Mouse (Mus musculus) cerebellum, postnatal 10 days (tissue): ENCODE measurements around the gene Sez6l.
A peak's percentile ranks its signal among the peaks of the same experiment; 100 is the strongest.

ENCODE experiments used
- DNase-seq, 2 experiments: peaks; one replicate each; pipeline ENCODE4 v3.0.0; 2021; ENCODE audit warnings: mixed read lengths in 2 of 2

Sez6l gene

DNA sequence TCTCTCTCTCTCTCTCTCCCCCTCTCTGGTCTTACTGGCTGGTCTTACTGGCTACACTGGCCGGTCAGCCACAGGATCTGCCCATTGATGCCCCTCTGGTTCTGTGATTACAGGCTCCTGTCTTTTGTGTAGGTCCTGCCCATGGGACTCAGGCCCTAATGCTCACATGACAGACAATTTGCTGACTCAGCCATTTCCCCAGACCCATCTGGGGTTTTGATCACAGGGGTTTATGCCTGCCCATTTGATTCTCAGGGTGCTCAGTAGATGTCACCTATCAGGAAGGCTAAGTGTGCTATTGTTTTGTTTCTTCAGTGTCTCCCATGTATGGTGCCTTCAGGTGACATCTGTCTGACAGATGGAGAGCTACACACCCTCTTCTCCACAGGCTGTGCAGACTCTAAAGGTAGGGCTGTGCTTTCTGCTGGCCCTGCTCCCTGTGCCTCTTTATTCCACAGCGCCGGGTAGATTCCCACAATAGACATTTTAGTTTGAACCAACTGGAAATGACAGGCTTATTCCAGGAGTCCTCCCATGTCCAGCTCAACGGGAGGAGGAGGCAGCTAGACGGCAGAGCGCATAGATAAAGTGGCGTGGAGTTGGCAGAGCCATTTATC, 80.1 kb downstream of the Sez6l start:
- peak in 1 of 2 experiments; percentile 33 for DNase-seq

DNA sequence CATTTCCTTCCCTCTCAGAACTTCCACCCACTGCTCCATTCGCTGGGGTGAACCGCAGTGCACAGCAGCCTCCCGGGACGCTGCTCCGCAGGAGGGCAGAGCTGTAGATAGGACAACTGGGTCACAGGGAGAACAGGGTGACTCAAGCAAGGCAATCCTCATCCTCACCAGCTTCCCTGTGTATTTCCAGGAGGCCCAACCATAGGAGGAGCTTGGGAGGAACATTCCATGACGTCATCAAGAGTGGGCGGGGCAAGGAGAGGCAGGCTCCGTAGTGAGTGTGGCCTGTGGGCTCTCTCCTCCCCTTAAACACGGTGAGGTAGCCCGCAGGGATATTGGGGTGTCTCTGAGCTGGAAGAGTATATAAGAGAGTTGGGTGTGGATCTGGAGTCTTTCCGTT, 83.5 kb downstream of the Sez6l start:
- peak; percentile 68 to 73 for DNase-seq

DNA sequence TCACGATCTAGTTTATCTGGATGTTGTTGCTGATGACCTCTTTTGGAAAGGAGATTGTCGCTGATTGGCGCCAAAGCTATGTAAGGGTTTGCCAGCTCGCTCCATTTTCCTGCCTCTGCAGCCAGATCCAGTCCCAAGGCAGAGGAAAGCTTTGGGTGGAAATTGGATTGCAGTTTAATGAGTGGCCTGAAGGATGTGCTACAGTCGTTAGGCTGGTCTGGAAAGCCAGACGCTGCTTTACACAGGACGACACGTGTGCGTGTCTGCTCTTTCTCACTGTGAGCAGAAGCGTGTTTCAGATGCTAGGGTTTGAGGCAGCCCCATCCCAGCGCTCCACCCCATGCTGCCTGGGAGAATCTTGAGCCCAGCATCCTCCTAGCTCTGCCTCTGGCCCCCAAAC, 85.5 kb downstream of the Sez6l start:
- DNase-seq: peak; percentile 46 to 65

DNA sequence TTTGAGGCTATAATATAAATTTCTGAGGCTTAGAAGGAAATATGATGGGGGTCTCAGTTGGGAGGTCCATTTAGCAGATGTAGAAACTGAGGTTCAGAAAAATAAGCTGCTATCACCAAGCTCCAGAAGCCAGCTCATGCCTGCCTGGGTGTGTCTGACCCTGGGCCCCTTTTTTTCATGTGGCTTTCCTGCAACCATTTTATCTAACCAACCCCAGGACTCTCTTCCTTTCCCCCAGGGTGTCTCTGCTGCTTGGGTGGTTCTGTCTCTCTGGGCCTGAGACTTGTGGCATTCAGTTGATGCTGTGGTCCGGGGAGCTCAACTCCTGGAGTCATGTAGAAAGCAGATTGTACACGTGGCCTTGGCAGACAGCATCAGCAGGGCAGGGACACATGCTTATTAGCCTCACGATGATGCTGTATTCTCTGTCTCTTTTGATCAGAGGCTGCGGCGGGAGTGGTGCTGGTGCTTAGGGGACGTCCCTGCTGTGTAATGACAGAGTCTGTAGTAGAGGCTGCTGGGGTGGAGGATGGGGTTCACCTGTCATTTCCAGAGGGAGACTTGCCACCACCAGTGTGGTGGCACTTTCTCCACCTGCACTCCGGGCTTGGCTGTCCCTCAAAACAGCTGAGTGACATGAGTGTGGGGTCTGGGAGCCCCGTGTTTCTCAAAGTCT, 88.7 kb downstream of the Sez6l start:
- DNase-seq: no peak

DNA sequence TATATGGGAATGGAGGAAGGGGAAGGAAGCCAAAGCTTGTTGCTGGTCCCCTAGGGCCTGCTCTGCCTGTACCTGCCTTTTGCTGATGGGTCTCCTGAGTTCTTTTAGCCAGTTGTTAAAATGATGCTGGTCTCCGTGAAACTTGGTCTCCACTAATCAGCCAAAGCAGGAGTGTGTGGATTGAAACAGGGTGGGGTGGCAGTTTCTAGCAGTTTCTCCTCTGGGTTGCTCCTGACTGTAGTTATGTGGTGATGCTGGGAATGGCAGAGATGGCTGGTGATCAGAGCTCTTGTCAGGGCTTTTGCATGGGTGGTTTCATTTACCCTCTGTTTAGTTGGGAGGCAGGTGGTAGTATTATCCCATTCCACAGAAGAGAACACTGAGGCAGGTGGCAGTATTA, 89.5 kb downstream of the Sez6l start:
- DNase-seq: no peak

DNA sequence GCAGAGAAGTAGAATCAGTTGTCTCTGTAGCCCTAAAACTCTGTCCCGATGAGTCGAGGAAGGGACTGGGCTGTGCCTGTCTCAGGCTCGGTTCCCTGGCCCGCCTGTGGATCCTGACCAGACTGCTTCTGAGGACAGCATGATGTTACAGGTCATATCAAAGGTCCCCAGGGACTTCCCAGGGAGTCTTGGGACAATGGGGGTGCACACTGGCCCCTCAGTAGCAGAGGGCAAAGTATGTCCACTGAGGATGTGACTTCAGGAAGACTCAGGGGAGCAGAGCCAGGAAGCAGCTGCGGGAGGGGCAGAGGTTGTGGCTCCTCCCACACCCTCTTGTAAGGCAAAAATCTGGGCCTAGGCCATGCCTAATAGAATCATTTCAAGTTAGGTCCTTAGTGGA, 90.6 kb downstream of the Sez6l start:
- no peak for DNase-seq

DNA sequence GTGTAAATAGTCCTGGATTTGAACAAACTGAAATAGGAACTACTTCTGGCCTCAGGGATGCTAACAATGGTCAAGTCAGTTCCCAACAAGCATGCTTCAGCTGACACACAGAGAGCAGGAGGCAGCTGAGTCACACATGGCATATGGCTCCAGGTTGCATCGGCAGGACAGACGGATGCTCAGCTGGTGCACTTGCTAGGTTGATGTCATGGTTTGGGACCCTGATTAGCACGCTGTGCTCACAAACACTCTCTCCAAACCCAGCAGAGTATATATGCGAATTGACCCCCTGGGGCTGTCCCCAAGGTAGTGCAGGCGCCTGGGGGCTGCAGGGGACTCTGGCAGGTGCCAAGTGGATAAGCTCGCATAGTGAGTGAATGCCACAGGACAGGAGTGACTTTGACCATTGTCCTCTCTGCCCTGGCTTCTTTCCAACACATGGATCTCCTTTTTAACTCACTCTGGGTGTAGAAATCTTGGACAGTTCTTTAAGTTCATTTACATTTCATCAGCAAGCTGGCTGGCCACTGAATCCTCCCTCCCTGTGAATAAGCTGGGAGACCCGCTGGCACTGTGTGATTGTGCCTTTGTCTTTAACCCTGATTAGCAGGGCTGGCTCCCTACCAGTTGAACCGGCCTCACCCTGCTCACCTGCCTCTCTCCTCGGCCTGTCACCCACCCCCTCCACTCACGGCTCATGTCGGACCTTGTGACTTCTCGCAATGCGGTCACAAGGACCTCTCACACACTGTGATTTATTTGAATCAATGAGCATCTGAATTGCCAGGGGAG, 91.9 kb downstream of the Sez6l start:
- DNase-seq: peak; percentile 81 to 85

DNA sequence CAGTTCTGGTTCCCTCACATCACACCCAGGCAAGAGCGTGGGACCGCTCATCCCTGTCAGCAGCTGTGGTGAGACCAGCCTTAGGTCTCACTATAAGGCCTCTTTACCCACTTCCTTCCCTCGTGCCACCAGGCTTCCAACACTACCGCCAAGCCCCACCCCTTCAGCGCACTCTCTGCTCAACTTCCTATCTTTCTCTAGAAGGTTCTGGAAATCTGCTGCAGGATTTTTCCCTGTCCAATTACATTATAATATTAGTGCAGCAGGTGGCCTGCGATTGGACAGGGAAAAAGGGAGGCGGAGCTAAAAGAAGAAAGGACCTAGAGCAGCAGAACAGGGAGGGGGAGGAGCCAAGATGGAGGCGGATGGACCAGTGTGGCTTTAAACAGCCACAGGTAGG, 94.0 kb downstream of the Sez6l start:
- DNase-seq: no peak

DNA sequence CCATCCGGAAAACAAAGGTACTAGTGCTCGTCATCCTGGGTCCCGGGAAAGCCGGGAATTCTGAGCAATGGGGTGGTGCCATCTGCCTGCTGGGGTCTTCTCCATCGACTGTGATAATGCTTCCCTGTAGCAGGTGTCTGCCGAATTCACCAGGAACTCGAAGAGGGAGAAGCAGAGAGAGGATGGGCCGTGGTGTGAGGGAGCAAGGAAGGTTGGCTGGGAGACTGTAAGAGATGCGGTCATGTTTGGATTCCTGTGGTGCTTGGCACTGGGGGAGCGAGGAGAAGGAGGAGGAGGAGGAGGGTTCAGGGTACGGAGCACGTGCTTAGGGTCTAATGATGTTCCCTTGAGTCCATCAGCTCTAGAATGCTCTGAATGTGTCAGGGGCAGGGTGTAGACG, 94.4 kb downstream of the Sez6l start:
- peak; percentile 36 to 41 for DNase-seq

DNA sequence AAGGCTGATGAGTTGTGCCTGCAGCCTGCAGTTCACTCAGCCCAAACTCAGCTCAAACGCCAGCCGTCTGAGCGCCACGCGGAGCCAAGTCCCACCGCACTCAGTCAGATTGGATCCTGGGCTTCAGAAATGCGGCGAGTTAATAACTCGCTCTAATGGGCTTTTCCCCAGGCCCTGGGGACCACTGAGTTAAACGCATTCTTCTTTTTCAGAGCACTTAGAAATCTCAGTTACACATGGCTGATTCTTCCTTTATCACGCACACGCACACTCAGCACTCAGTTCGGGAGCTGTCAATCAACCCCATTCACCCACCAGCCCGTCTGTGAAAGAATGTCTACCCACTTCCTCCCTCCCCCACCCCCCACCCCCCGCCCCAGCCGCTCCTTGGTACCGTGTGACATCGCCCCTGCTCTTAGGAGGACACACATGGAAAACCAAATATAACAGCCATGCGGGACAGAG, 95.0 kb downstream of the Sez6l start:
- DNase-seq: peak in 1 of 2 experiments; percentile 41

DNA sequence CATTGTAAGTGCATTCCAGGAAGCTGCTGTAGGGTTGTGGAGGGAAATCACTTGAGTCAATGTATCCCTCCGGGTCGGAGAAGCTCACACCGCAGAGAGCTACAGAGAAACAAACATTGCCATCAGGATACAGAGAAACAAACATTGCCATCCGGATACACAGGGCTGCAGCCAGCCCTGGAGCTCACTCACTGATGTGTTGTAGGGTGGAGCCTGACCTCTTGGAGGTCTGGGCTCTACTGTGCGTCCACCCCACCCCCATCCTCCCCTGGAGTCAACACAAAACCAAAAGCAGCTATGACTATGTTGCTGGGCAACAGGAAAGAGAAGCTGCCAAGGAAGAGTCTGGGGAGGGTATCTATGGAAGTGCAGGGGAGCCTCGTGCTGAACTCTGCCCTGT, 103.5 kb downstream of the Sez6l start:
- DNase-seq: no peak

DNA sequence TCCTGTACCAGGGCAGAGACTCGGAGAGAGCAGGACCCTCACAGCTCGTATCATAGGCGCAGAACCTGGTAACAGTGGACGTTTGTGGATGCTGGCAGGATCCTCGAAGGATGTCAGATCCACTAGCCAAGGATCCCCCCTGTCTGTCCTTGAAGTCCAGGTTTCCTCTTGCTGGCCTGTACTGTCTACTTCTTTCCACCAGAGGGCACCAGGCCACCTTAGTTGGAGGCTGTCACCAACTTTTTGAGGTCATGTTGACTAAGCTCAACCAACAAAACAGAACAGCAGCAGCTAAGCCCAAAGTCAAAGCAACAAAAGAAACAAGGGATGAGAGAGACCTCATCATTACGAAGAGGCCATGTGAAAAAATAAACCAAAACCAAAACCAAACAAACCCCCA, 106.8 kb downstream of the Sez6l start:
- DNase-seq: peak; percentile 87 to 88

DNA sequence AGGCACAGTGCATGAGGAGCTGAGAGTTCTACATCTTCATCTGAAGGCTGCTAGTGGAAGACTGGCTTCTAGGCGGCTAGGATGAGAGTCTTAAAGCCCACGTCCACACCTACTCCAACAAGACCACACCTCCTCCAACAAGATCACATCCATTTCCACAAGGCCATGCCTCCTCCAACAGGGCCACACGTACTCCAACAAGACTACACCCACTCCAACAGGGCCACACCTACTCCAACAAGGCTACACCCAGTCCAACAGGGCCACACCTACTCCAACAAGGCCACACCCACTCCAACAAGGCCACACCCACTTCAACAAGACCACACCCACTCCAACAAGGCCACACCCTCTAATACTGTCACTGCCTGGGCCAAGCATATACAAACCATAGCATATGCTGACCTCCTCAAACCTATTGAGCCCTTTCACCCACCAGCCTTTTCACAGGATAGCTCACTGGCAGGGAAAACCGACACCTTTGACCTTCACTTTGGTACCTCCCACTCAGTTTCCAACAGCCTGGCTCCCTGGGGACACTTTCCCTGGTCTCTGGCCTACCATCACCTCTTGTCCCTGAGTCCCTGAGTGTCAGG, 107.9 kb downstream of the Sez6l start:
- no peak for DNase-seq

DNA sequence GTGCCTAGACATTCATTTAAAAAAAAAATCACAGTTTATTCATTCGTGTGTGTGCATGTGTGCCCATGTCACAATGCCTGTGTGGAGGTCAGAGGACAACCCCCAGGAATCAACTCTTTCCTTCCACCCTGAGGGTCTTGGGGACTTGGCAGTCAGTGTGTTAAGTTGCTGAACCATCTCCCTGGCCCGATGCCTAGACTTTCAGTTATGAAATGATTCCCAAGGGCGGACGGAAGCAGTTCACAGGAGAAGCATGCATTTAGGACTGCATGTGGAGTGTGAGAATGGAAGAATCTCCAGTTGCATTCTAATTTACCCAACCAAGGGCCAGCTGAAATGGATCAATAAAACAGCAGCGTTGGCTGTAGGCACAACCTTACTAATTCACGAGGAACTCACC, 110.7 kb downstream of the Sez6l start:
- DNase-seq: peak; percentile 50 to 59

DNA sequence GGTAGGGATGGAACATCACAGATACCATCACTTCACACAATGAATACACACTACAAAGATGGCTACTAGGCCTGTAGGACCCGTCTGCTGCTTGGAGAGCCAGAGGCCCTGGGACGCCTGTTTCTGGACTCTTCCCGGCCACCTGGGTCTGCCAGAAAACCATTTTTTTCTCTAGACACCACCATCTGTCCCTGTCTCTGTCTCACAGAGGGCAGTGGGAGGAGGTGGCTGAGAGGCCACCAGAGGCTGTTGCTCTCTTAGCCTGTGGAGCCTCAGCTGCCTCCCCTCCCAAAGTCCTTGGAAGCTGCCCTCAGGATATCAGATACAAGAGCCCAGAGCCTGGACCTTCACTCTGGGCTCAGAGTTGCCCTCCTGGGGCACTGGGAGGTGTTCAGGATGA, 117.1 kb downstream of the Sez6l start:
- DNase-seq: peak; percentile 70 to 77

DNA sequence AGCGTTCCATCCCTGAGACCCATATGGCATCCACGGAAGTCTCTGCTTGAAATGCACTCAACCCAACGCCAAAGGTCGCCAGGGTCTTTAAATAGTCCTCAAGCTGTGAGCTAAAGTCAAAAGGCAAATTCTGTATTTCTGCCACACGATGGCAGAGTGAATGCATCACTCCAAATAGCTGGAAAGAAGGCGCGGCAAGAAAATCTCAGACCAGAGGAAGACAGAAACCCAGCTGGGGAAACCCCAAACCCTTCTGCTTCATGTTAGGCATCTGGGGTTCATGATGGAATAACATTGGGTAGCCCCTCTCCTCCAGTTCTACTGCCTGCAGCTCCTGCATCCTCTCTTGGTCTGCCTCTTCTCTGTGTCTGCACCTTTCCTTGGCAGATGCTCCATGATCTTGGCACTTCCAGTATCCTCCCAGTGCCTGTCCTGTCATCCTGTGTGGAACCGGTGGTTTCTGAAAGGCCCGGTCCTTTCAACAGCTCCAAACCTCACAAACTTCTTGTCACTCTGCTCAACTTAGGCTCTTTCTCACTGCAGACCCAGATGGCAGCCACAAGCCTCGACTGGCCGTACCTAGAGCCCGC, 121.9 kb downstream of the Sez6l start:
- peak; percentile 60 to 61 for DNase-seq

DNA sequence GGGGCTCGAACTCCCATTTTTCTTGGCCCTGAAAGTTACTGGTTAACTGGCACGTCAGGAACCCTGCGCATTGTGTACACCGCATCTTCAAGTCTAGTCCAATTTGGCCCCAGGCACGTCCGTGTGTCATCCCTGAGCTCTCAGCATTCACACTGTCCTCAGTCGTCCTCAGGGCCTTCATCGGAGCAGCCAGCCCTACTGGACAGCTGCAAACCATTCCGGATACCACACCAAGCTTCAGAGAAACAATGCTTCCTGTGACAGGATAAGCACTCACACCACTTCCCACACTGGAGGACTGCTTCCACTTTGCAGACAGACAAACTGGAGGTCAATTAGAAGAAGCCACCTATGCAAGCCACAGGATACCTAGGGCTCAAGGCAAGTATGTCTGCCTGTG, 123.9 kb downstream of the Sez6l start:
- DNase-seq: no peak

DNA sequence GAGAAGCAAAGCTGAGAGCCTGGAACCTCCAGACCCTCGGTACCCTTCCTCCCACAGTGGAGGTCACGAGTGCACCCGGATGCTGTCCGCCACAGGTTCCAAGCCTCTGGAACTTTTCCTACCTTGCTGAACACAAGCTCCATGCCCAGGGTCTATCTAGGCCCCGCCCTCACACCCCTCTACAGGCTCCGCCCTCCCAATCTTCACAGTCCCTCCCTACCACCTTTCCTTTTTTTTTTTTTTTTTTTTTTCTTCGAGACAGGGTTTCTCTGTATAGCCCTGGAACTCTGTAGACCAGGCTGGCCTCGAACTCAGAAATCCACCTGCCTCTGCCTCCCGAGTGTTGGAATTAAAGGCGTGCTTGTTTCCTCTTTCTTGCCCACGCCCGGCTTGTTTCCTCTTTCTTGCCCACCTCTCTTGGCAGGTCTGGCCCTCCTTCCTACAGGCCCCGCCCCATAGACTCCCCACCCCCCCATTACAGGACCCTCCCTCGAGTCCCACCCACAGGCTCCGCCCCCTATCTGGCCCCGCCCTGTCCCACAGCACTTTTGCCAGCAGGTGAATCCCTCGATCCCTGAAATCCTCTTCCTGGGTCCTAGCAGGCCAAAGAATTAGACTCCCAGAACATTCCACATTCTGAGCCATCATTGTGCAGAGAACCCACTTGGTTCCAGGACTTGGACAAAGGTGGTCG, 128.1 kb downstream of the Sez6l start, which contains the start of gene Gm6588:
Gene Gm6588 (plus strand): TSS at position 680 of the 694 bp plus-strand sequence.
- no peak for DNase-seq

DNA sequence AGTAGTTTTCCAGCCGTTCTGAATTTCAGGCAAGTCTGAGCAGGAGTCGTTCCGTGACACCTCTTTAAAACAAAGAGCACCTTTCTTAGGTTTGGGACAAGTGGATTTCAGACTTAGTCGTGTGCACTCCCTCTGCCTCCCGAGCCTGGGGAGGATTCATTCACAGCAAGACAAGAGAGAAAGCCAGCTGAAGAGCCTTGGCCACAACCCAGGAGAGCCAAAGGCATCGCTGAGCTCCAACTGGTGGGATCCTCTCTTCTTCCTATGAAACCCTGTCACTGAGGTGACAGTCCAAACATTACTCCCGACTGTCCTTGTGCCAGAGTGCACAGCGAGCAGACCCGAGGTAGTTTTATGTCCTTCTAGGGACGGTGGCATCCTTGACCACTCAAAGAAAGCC, 138.4 kb downstream of the Sez6l start:
- DNase-seq: peak in 1 of 2 experiments; percentile 58

DNA sequence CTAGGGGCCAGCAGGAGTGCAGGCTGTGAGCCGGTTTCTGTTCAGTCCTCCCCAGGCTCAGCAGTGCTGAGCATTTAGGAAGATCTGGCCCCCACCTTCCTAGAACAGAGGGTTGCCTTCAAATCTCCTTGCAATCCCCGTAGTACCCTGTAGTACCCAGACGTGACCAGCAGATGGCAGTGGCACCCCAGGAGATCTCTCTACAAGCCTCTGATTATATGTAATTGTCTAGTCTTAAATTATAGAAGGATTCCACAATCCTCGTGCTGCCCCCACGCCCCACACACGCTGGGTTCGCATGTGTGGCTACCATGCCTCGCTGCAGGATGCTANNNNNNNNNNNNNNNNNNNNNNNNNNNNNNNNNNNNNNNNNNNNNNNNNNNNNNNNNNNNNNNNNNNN, 144.0 kb downstream of the Sez6l start:
- DNase-seq: peak; percentile 91 to 93

DNA sequence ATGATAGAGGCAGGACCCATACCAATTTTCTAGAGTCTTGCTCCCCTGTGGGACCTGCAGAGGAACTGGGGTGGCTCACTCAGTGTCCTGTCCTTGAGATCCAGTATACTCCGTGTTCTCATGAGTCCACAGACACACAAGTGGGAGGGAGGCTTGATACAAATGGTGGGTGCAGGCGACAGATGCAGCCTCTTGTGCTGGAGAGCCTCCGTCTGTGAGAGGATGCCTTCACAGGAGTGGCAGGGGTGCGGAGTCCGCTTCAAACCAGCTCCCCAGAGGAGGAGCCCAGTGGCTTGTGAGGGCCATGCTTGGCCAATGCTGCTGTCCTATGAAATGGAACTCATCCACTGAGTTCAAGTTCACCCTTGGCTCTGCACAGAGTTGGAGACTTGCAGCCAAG, 145.0 kb downstream of the Sez6l start:
- no peak for DNase-seq

DNA sequence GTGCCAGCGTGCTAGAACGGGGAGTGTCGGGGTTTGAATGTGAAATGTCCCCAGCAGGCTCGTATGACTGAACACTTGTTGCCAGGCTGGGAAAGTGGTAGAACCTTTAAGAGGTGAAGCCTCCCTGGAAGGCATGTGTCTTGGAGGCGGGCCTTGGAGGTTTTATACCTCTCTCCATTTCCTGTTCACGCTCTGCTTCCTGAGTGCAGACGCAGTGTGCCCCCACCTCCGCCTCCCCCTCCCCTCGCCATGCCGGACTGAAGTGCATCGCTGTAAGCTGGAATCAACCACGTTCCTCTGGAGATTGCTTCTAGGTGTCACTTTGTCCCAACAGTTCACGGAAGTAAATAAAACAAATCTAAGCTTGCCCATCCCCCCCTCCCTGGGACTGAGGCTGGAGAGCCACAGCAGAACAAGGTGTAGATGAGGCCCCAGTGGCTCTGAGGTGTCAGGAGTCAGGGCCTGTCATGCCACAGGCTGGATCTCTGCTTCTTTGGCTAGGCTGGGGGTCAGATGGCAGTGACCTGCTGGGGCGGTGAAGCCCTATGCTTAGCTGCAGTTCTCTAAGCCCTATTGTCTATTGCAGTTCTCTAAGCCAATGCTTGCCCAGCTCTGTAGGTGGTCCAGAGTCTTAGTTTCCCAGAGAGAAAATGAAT, 145.7 kb downstream of the Sez6l start:
- DNase-seq: no peak
